Mouse (Mus musculus): Measurements from ENCODE around the gene Lbr.
"Not testable (repeated sequence)": the region's sequence is repeated elsewhere in the genome, so short reads cannot be mapped to it uniquely, and the experiment has no call there.

The Lbr gene

DNA sequence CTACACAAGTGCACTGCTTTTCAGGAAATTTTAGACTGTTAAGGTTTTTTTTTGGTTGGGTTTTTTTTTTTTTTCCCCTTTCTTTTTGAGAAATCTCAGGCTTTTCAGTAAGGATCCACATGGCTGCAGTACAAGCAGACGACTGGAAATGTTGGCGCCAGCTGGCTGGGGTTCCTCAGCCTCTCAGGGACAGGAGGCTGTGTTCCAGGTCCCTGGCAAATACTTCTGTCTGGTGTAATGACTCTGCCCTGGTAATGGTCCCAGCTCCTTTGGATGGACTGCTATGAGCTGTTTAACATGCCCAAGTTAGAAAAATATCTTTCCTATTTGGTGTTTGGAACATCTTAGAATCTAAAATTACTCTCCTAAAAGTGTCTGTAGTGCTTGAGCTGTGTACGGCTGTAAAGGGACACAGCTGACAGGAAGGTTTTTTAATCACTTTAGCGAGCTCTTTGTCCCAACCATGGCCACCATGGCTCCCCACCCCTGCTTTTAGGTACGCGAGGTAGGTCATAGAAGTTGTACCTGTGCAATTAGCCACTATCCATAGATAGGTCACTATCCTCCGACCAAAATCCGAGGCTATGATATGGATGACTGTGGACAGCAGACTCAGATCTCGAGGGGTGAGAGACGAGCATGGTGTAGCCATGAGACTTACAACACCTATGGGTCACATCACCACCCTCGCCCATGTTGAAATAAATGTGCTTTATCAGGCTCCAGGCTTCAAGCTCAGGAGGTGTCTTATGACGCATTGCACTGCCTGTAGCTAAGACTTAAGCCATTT lies 8.9 kb upstream of the Lbr start:
- DNase-seq, result no peak

DNA sequence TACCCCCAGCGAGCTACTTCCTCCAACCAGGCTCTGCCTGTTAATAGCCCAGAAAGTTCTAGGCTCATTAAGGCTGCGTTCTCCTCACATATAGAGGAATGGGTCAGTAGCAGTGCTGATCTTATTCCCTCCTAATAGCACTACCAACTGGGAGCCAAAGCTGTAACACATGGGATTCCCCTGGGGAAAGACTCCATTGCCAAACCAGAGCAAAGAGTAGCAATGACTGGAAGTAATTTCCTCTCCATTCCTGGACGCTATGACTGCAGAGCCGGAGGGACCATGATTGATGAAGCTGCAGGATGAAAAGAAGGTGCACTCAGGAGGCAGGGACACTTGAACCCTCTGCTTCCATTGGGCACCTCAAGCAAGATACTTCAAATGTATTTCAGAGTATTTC lies 7.6 kb upstream of the Lbr start:
- DNase-seq, result no peak

DNA sequence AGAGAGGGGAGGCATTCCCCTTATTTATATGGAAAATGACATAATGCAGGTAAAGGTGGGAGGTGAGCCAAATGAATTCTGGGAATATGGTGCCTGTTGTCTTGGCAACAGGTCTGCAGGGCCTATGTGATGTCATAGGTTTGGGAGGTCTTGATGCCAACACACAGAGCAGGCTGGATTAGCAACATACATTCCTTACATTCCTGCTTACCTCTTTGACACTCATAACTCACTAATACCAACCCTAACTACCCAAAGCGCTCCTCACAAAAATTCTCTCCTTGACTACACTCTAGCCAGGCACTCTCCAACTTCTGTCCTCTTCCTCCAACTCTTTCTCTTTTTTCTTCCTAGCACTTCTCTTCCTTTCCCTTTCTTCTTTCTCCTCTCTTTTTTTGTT lies 5.4 kb upstream of the Lbr start:
- no peak for DNase-seq

DNA sequence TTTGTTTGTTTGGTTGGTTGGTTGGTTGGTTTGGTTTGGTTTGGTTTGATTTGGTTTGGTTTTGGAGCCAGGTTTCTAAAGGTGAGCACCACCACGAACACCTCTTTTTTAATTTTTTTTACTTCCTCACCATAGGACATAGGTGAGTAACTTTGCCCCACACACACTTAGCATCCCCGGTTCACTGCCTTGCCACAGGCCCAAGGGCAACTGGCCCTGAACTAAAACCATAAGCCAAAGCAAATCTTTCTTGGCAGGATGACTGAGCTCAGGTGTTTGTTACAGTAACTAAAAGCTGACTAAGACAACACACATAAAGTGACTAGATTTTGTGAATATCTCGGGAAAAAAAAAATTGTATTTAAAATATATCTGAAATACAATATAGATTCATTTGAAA lies 4.5 kb upstream of the Lbr start:
- DNase-seq, result peak; percentile 63 to 66

DNA sequence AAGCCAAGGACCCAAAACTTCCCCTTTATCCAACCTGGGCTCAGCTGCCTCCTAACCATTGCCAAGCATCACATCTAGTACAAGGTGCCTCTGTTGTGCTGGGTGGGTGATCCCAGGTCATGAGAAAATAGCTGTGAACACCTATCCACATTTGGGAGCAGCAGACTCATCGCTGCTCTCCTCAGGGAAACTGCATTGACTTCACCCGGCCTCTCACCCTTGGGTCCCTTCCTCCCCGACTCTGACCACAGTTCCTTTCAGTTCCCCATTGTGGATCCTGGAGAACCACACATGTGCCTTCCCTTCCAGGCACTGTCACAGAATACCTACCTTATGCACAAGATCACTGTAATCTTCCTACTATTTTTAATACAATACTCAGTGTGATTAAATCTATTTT lies 2.9 kb upstream of the Lbr start:
- peak; percentile 39 to 40 for DNase-seq

DNA sequence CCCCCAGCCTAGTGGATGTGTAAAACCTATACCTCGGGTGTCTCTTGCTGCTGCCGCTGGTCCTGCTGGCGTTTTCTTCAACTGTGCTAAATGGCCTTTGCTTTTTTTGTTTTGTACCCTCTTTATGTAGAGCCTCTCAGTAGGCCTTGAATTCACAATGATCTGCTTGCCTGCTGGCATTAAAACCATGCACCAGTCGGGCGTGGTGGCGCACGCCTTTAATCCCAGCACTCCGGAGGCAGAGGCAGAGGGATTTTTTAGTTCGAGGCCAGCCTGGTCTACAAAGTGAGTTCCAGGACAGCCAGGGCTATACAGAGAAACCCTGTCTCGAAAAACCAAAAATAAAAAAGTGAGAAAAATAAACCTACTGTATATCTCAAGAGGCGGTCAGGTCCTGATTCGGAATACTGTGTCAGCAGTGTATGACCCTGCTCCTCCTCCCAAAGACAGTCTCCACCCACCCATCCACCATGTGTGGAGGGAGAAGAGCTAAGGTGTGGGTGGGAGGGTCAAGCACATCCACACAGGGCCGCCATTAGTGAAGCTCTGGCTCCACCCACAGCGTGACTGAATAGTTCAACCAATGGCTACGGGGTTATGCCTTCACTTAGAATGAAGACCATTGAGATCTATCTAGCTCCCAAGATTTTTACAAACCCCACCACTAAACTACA lies 2.2 kb upstream of the Lbr start:
- DNase-seq, result no peak

DNA sequence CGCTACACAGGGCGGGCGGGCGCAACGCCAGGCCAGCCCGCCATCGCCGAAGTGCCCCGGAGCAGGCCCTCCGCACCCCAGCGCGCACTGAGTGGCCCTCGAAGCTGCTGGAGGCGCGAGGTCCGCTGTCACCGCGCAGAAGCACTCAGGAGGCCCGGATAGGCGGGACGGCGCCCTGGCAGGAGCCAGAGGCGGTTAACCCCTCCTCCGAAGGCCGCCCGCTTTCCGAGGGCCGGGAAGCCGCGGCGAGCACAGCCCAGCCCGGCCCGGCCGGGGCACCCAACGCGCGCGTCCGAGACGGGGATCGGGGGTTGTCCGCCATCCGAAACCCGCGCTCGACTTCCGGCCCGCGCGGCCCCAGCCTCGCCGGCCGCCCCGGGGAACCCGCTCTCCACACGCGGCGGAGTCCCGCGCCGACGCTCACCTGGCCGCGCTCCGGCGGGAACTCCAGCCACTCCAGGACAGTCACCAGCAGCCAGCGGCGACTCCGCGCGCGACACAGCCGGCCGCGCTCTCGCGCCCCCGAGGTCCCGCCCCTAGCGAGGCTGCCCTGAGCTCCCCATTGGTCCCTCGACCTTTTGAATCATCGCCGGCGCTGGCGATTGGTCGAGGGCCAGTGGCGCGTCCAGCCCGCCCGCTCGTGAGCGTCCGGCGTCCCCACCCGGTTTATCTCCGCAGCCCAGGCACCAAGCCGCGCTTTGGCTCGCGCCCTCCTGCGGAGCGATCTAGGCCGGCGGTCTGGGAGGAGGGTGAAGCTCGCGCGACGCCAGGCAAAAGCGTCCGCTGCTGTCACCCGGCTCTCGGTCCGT lies 778 bp downstream of the Lbr start:
- DNase-seq, result peak; percentile 97

DNA sequence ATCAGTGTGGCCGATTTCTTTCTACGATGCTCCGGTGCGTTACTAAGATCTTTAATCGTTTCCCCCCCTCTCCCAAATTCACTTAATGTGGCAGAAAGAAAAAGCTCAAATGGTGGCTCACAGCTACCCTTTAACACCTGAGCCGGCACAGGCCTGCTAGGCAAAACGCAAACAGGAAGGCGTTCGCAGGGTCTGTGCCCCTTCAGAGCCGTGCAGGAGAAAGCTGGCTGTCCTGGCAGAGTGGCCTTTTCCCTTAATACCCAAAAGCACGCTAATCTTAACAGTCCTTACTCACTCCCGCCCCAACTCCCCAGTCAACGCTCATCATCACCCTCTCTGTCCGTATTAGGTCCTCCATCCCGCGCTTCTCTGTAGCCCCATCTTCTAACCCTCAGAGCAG lies 1.4 kb downstream of the Lbr start:
- DNase-seq, result peak in 1 of 2 experiments; percentile 36

DNA sequence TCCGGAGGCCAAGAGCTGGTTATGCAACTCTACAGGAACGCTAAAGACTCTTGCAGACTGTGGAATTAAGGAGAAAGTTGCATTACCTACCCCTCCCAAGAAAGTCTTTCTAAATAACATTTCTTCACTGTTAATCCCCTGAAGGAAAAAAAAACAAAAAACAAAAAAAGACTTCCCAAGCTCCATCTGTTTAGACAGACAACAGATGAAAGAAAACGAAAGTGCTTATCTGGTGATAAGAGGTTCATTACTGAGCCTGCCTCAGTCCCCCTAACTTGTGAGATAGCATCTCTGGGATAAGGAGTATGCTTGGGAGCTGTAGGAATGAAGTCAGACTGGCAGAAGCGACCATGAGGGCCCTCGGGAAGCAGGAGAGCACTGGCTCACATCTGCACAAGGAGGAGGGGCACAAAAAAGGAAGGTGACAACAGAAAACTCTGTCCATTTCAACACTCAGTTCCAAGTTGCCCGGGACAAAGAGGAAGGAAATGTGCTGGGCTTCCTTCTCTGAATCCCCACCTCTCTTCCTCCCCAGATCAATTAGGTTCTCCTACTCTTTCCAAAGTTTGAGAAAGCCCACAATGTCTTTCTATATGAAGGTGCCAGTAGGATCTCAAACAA lies 3.0 kb downstream of the Lbr start:
- DNase-seq, result peak in 1 of 2 experiments; percentile 9

DNA sequence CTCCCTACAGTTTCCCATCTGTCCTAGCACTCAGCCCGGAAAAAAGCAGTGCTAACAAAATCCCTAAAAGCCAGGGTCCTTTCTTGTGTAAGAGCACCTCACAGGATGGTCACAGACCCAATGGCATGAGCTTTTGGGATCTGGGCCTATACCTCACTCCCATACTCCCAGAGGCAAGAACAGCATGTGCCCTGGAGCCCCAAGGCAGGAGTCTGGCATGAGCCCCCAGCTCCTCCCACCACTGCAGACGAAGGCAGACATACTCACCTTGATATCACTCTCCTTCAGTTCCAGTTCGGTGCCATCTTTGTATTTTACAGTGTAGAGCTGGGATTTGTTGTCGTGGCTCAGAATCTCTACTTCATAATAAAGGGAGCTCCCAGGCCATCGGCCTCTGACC lies 4.7 kb downstream of the Lbr start:
- DNase-seq, result no peak

DNA sequence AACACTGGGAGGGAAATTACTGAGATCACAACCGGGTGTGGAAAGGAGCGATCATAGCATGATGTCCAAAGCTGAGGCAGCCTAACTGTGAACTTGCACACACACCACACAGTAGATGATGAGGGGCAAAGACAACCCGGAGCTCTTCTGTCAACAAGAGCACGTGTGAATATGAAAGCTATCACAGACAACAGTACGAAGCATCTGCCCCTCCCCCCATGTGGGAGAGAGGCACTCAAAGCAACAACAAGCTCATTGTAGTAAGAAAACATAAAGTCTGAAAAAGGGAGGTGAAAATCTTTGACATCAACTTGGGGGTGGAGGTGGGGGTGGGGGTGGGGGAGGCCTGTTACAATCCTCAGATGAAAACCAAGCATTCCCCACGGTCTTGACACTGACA lies 9.7 kb downstream of the Lbr start:
- DNase-seq, result no peak

DNA sequence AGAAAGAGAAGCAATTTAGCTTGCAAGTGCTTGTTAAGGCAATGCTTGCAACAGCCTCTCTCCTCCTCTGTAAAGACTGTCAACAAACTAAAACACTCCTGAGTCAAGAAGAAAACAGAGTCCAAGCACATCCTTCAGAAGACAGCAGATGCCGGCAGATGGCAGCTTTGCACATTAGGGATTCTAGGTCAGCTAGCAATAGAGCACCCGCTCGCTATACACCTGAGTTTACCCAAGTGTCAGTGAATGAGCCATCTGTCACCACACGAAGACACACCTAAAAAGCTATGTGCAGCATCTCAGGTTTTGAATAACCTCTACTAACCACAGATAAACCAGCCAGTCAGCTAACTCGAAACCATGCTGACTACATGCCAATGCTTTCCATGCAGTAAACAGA lies 10.1 kb downstream of the Lbr start:
- DNase-seq, result no peak

DNA sequence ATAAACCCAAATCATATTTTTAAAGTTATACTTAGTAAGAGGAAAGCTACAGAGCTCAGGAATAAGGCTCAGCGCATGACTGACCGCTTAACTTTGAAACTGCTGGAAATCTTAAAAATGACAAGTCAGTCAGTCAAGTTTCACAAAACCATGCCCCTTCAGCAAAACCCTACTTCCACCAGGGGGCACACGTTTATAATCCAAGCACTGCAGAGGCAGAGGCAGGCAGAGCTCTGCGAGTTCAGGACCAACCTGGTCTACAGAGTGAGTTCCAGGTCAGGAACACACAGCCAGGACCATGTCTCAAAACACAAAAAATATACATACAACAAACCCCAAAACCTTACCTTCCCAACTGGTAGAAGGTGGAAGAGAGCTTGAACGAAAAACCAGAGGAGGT lies 14.5 kb downstream of the Lbr start:
- DNase-seq, result peak; percentile 17 to 64

DNA sequence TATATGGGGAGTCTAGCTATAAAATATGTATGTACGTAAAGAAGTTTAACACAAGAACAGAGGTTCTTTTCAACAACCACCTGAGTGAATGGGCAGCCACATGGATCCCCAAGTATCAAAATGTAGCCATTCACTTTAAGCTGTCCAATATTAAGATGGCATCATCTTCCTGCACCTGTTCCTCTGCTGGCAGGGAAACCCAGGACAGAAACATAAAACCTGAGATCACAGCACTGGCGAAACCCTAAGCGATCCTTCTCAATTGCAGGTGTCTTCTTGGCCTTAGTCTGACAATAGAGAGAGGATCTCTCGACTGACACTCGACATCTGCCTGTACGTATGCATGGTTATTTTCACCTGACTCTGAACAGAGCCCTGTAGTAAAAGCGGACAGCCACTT lies 16.1 kb downstream of the Lbr start:
- no peak for DNase-seq

DNA sequence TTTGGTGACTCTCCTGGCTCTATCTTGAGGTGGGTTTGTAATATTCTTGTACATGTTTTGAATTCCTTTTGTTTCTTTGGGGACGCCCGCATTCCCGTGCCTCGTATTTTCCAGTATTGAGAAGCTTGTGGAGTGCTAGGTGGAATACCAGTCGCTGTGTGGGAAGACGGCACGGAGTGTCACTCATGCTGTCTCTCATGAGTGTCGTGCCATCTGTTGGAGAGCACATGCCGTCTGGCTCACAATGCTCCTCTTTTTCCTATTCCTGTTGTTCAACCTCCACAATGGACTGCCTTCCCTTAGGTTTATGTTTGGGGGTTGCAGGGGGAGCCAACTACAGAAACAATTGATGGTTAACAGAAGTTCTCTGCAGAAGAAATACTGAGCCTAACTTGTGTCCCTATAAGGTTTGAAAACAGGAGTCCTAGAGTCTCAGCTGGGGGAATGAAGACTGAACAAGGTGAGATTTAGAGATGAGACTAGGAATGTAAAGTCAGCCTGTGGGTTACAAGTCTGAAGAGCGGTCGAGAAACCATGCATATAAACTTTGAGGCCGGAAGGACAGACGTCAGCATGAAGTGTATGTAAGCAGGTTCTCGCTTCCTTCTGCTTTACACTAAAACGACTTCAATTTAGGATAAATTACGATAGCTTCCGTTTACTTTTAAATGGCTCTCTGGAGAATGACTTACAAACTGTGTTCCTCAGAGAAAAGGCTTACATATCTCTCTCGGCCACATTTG lies 31.2 kb downstream of the Lbr start:
- no peak for DNase-seq

DNA sequence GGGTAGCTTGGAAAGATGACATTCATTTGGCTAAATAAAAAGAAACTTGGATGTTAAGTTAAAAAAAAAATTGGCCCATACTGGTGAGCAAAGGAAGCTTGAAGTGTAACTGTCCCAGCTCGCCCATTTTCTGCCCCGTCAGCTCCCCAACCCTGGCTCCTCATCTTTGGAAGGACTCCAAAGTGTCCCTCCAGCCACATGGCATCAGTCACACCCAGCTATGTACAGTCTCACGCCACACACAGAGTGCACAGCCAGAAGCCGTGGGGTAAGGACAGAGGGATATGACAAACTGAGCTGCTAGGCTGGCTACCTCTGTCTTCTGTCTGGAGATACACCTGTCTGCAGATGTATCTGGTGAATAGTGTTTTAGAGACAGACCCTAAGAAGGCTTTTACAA lies 42.2 kb downstream of the Lbr start:
- no peak for DNase-seq

DNA sequence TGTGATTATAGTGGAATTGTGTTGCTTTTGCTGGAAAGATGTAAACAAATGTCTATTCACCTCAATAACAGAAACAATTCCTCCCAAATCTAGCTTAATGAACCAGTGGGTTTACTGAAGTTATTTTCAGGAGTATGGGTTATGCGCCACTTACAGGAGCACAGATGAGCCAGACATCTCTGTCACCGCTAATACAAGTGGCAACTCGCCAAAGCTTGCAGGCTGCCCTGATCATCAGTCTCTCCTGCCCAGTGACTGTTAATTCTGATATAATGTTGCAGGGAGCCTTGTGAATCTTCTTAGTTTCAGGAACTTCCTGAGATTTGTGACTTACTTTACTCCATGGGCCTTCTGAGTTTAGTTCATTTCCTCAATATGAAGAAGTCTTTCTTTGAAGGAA lies 42.9 kb downstream of the Lbr start:
- no peak for DNase-seq

DNA sequence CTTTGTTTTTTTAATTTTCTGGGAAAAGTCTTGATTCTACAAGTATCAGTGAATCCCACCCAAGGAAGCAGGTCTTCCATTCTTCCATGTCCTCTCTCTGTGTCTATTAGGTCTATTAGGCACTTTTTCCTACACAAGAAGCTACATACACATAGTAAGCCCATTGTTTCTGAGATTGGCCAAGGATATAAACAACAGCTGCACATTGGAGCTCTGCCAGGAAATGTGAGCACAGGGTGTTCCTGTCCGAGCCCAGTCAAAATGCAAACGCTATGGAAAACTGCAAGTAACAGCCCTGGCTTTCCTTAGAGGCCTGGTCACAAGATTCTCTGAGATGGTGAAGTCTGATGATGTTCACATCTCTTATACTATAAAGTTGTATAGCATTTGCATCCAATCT lies 49.3 kb downstream of the Lbr start:
- peak; percentile 40 to 60 for DNase-seq

DNA sequence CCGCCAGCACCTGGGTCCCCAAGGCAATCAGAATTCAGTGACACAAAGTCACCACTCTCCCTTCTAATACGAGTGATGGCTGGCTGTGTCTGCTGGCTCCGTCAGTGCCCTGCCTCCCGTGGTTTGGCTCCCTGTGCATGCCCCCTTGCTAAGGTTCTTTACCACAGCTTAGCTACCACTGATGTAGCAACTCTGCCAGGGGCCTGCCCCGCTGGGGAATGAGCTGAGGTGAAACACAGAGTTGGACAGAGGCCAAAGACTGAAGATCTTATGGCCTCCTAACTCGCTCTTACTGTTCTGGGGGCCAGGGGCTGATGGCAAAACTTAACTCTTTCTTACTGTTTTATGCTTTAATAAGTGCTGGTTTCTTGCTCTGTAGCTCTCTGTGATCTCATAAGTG lies 52.9 kb downstream of the Lbr start:
- no peak for DNase-seq

DNA sequence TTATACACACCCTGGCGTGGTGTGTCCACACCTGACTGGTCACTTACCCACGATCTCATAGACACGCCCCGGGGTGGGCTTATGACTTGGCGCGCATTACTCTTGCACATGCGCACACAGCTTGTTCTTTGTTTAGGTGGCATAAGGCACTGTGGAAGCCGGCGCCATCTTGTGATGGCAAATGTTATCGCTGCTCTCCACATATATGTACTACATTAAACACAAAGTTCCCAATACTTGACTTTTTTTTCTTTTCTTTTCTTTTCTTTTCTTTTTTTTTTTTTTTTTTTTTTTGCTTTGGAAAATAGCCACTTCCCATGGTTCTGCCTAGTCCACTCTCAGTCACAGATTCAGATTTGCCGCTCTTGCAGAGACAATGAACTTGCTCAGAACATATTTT lies 60.2 kb downstream of the Lbr start:
- not testable (repeated sequence) for DNase-seq

DNA sequence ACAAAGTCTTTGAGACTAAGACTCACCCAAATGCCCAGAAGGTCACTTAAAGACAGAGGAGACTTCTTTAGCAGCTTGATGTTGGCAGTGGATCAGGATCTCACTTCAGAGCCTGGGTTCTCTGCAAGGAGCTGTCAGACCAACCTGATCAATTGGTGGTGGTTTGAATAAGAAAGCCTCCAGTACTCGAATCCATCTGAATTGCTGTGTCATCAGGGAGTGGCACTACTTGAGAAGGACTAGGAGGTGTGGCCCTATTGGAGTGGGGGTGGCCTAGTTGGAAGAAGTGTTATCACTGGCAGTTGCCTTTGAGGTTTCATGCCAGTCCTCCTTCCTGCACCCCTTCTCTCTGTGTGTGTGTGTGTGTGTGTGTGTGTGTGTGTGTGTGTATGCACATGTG lies 66.3 kb downstream of the Lbr start:
- no peak for DNase-seq

DNA sequence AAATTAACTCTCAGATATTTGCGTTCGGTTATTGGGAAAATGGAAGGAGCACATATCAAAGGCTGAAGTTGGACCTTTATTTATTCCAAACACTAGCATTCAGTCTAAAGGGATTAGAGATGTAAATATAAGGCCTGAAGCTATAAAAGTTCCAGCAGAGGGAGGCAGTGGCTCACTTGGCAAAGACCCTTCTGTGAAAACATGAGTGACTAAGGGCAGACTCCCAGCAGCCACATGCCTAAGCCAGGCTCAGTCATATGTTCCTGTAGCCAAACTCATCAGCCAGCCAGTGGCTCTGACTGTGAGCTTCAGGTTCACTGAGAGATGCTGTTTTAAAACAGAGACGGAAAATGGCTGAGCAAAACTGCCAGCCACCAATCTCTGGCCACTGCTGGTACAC lies 71.0 kb downstream of the Lbr start:
- DNase-seq, result no peak

DNA sequence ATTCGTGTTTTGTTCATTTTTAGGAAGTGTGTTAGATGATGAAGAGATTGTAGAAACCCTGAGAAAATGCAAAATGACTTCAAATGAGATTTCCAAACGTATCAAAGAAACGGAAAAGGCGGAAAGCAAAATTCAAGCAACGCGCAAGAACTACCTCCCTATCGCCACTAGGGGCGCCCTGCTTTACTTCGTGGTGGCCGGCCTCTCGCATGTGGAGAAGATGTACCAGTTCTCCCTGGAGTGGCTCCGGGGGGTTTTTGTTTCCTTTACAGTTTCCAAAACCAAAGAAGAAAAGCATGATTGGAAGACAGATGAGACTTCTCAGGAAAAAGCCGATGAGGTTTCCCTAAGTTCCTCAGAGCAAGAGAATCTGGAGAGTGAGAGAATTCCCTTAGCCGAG lies 73.5 kb downstream of the Lbr start:
- peak in 1 of 2 experiments; percentile 9 for DNase-seq

All from kidney, postnatal 36 days (tissue).